Mouse (Mus musculus): ENCODE data around the gene Notch1. TPM values are rescaled to one million over a fixed set of nuclear protein-coding genes. Genes with fewer than 3 reads are reported as not detected.

Gene Notch1
- total and polyA plus RNA-seq, 3 experiments, result 0.02 to 0.71 TPM; not detected in 1

GRCm38 (mm10) chr2:26500599-26501370 is 15.7 kb downstream of the Notch1 start:
- H3K36me3 ChIP-seq (replicated peaks), result no peaks in the 10 kb centered on the region
- no peak overlapping the region for H3K4me3 ChIP-seq (ENCODE audit: low read depth, low read length)
- peaks cover 3% of the 10 kb centered on the region for H3K4me1 ChIP-seq (ENCODE audit: insufficient read depth, low read depth, low read length)
- ATAC-seq (ENCODE audit: extremely low read depth, insufficient number of reproducible peaks, low FRiP score, poor library complexity, severe bottlenecking) (no peak), DNase-seq (ENCODE audit: low spot score) (no peak)
- TF ChIP-seq GATA2 (IDR thresholded peaks at IDR 0.05; ENCODE audit: borderline replicate concordance, low read depth, low read length) (no peak), TAL1 (conservative IDR thresholded peaks at IDR 0.05; ENCODE audit: low read depth, low read length) (no peak), CTCF (IDR thresholded peaks at IDR 0.05; ENCODE audit: low read depth, low read length) (no peak), GATA1 (IDR thresholded peaks at IDR 0.05; ENCODE audit: borderline replicate concordance, low read length) (no peak), POLR2AphosphoS5 (IDR thresholded peaks at IDR 0.05; ENCODE audit: insufficient replicate concordance, low read depth, low read length) (no peak)
- peaks cover 92% of the 10 kb centered on the region for H3K27me3 ChIP-seq (ENCODE audit: insufficient read depth, low read length)
- no peaks in the 10 kb centered on the region for H3K9me3 ChIP-seq (replicated peaks)

GRCm38 (mm10) chr2:26500027-26500598 is 16.4 kb downstream of the Notch1 start:
- Histone ChIP-seq H3K27me3 (ENCODE audit: insufficient read depth, low read length) (peaks cover 91% of the 10 kb centered on the region), H3K4me1 (ENCODE audit: insufficient read depth, low read depth, low read length) (no peaks in the 10 kb centered on the region; the same call in 1 of the 2 replicates), H3K9me3 (replicated peaks) (no peaks in the 10 kb centered on the region), H3K4me3 (ENCODE audit: low read depth, low read length) (no peak overlapping the region), H3K36me3 (replicated peaks) (no peaks in the 10 kb centered on the region)
- ATAC-seq (ENCODE audit: extremely low read depth, insufficient number of reproducible peaks, low FRiP score, poor library complexity, severe bottlenecking) (no peak), DNase-seq (ENCODE audit: low spot score) (no peak)
- no peak for TF ChIP-seq POLR2AphosphoS5 (IDR thresholded peaks at IDR 0.05; ENCODE audit: insufficient replicate concordance, low read depth, low read length)

- Histone ChIP-seq H3K9me3 (replicated peaks) (no peaks in the 10 kb centered on the region), H3K36me3 (replicated peaks) (no peaks in the 10 kb centered on the region), H3K27me3 (ENCODE audit: insufficient read depth, low read length) (peaks cover 87% of the 10 kb centered on the region), H3K4me3 (ENCODE audit: low read depth, low read length) (no peak overlapping the region), H3K4me1 (ENCODE audit: insufficient read depth, low read depth, low read length) (no peaks in the 10 kb centered on the region; the same call in 1 of the 2 replicates)
- ATAC-seq (ENCODE audit: extremely low read depth, insufficient number of reproducible peaks, low FRiP score, poor library complexity, severe bottlenecking) (no peak), DNase-seq (ENCODE audit: low spot score) (no peak)
- TF ChIP-seq GATA1 (IDR thresholded peaks at IDR 0.05; ENCODE audit: borderline replicate concordance, low read length), result no peak
- TF ChIP-seq CTCF (IDR thresholded peaks at IDR 0.05; ENCODE audit: low read depth, low read length), result no peak
- no peak for TF ChIP-seq GATA2 (IDR thresholded peaks at IDR 0.05; ENCODE audit: borderline replicate concordance, low read depth, low read length)
- no peak for TF ChIP-seq POLR2AphosphoS5 (IDR thresholded peaks at IDR 0.05; ENCODE audit: insufficient replicate concordance, low read depth, low read length)
- TF ChIP-seq TAL1 (conservative IDR thresholded peaks at IDR 0.05; ENCODE audit: low read depth, low read length), result no peak
These were observed 17.8 kb downstream of the Notch1 start for GRCm38 (mm10) chr2:26498694-26499093.

- no peaks in the 10 kb centered on the region for H3K36me3 ChIP-seq (replicated peaks)
- ATAC-seq (ENCODE audit: extremely low read depth, insufficient number of reproducible peaks, low FRiP score, poor library complexity, severe bottlenecking), result no peak
- no peaks in the 10 kb centered on the region for H3K9me3 ChIP-seq (replicated peaks)
- H3K4me1 ChIP-seq (ENCODE audit: insufficient read depth, low read depth, low read length), result no peaks in the 10 kb centered on the region
- TF ChIP-seq GATA2 (IDR thresholded peaks at IDR 0.05; ENCODE audit: borderline replicate concordance, low read depth, low read length) (no peak), TAL1 (conservative IDR thresholded peaks at IDR 0.05; ENCODE audit: low read depth, low read length) (no peak), GATA1 (IDR thresholded peaks at IDR 0.05; ENCODE audit: borderline replicate concordance, low read length) (no peak), POLR2AphosphoS5 (IDR thresholded peaks at IDR 0.05; ENCODE audit: insufficient replicate concordance, low read depth, low read length) (no peak), CTCF (IDR thresholded peaks at IDR 0.05; ENCODE audit: low read depth, low read length) (no peak)
- no peak for DNase-seq (ENCODE audit: low spot score)
- no peak overlapping the region for H3K4me3 ChIP-seq (ENCODE audit: low read depth, low read length)
- peaks cover 87% of the 10 kb centered on the region for H3K27me3 ChIP-seq (ENCODE audit: insufficient read depth, low read length)
These were observed 18.5 kb downstream of the Notch1 start for GRCm38 (mm10) chr2:26497861-26498533.

DNA sequence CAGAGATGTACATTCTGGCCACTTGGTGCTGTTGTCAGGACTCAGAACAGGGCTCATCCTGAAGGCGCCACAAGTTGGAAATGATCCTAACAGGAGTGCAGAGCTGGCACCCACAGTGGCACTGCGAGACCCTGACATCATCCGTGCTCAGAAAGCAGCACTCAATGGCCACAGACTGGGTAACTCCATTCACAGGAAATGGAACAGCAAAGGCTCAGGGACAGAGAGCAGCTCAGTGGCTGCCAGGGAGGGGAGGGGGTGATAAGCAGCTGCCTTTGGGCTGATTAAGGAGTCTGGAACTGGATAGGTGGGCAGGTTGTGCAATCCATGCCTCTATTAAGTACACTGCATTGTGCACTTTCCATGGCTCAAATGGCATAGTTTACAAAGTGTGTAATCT is 20.0 kb downstream of the Notch1 start:
- Histone ChIP-seq H3K27me3 (ENCODE audit: insufficient read depth, low read length) (peaks cover 78% of the 10 kb centered on the region), H3K9me3 (replicated peaks) (no peaks in the 10 kb centered on the region), H3K36me3 (replicated peaks) (no peaks in the 10 kb centered on the region), H3K4me3 (ENCODE audit: low read depth, low read length) (no peak overlapping the region), H3K4me1 (ENCODE audit: insufficient read depth, low read depth, low read length) (no peaks in the 10 kb centered on the region)
- TF ChIP-seq CTCF (IDR thresholded peaks at IDR 0.05; ENCODE audit: low read depth, low read length) (no peak), POLR2AphosphoS5 (IDR thresholded peaks at IDR 0.05; ENCODE audit: insufficient replicate concordance, low read depth, low read length) (no peak), GATA2 (IDR thresholded peaks at IDR 0.05; ENCODE audit: borderline replicate concordance, low read depth, low read length) (no peak), GATA1 (IDR thresholded peaks at IDR 0.05; ENCODE audit: borderline replicate concordance, low read length) (no peak), TAL1 (conservative IDR thresholded peaks at IDR 0.05; ENCODE audit: low read depth, low read length) (no peak)
- DNase-seq (ENCODE audit: low spot score), result no peak
- ATAC-seq (ENCODE audit: extremely low read depth, insufficient number of reproducible peaks, low FRiP score, poor library complexity, severe bottlenecking), result no peak

DNA sequence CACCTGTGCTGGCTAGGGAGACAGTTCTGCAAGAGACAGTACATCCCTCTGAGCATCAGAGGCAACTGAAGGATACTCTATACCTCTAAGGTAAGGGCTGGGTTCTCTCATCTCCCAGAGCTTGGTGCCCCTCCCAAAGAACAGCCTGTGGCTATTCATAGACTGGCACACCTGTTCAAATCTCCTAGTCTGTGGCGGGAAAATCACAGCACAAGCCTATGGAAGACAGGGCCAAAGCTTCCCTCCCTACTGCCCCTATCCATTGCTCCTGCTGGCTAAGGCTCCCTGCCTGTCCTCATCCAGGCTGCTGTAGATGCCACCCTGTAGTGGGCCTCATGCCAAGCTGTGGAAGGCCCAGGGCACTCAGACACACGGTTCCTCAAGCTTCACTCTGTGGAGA is 20.8 kb downstream of the Notch1 start:
- DNase-seq (ENCODE audit: low spot score), result no peak
- no peaks in the 10 kb centered on the region for H3K9me3 ChIP-seq (replicated peaks)
- TF ChIP-seq GATA2 (IDR thresholded peaks at IDR 0.05; ENCODE audit: borderline replicate concordance, low read depth, low read length), result no peak
- TF ChIP-seq POLR2AphosphoS5 (IDR thresholded peaks at IDR 0.05; ENCODE audit: insufficient replicate concordance, low read depth, low read length), result no peak
- no peak for TF ChIP-seq GATA1 (IDR thresholded peaks at IDR 0.05; ENCODE audit: borderline replicate concordance, low read length)
- TF ChIP-seq TAL1 (conservative IDR thresholded peaks at IDR 0.05; ENCODE audit: low read depth, low read length), result no peak
- TF ChIP-seq CTCF (IDR thresholded peaks at IDR 0.05; ENCODE audit: low read depth, low read length), result no peak
- H3K4me1 ChIP-seq (ENCODE audit: insufficient read depth, low read depth, low read length), result no peaks in the 10 kb centered on the region
- no peaks in the 10 kb centered on the region for H3K36me3 ChIP-seq (replicated peaks)
- ATAC-seq (ENCODE audit: extremely low read depth, insufficient number of reproducible peaks, low FRiP score, poor library complexity, severe bottlenecking), result no peak
- H3K27me3 ChIP-seq (ENCODE audit: insufficient read depth, low read length), result peaks cover 74% of the 10 kb centered on the region
- H3K4me3 ChIP-seq (ENCODE audit: low read depth, low read length), result no peak overlapping the region
